Mouse (Mus musculus): ENCODE results near the gene Bhlha9. TPM values are rescaled to one million over a fixed set of nuclear protein-coding genes. Genes with fewer than 3 reads are reported as not detected.

Gene Bhlha9
- 18.9 and 22.9 TPM in 2 replicates for polyA plus RNA-seq (2016; fragmentation: Nextera tagmentation; extraction: Ambion mirVana)

- 54% methylated on average over 15 of the region's 15 CpGs for WGBS
- Histone ChIP-seq H3K27ac (peak within 1 kb of the TSS; percentile 54; the same call in 1 of the 2 replicates), H3K9me3 (replicated peaks) (no peaks in the 10 kb centered on the region), H3K36me3 (no peaks in the 10 kb centered on the region), H3K4me3 (peak within 1 kb of the TSS; percentile 56), H3K4me1 (peaks cover 17% of the 10 kb centered on the region), H3K27me3 (ENCODE audit: low read depth, poor library complexity, severe bottlenecking) (peaks cover 94% of the 10 kb centered on the region)
- peak; percentile 51 for DNase-seq (ENCODE audit: low spot score)
These were observed at the start of gene Bhlha9 for GRCm38 (mm10) chr11:76671871-76672475. Gene Bhlha9, plus strand, starts transcription at chr11:76672470.

- Histone ChIP-seq H3K36me3 (no peaks in the 10 kb centered on the region), H3K4me3 (peak overlapping the region; percentile 86), H3K4me1 (peaks cover 47% of the 10 kb centered on the region), H3K27me3 (ENCODE audit: low read depth, poor library complexity, severe bottlenecking) (peaks cover 55% of the 10 kb centered on the region), H3K27ac (peak overlapping the region; percentile 92), H3K9me3 (replicated peaks) (no peaks in the 10 kb centered on the region)
- DNase-seq (ENCODE audit: low spot score): peak; percentile 76
- under 1% methylated on average over 66 of the region's 66 CpGs for WGBS
These were observed 49.6 kb upstream of the Bhlha9 start for GRCm38 (mm10) chr11:76622566-76623205.

- Histone ChIP-seq H3K9me3 (replicated peaks) (no peaks in the 10 kb centered on the region), H3K27me3 (ENCODE audit: low read depth, poor library complexity, severe bottlenecking) (peaks cover 55% of the 10 kb centered on the region), H3K36me3 (no peaks in the 10 kb centered on the region), H3K4me1 (peaks cover 47% of the 10 kb centered on the region), H3K27ac (peak overlapping the region; percentile 92), H3K4me3 (peak overlapping the region; percentile 86)
- WGBS: under 1% methylated on average over 72 of the region's 72 CpGs
- DNase-seq (ENCODE audit: low spot score): peak; percentile 80
These were observed 48.9 kb upstream of the Bhlha9 start for GRCm38 (mm10) chr11:76623206-76623961.

- peaks cover 47% of the 10 kb centered on the region for H3K4me1 ChIP-seq
- peak overlapping the region; percentile 92; the same call in 1 of the 2 replicates for H3K27ac ChIP-seq
- no peaks in the 10 kb centered on the region for H3K9me3 ChIP-seq (replicated peaks)
- no peaks in the 10 kb centered on the region for H3K36me3 ChIP-seq
- peak overlapping the region; percentile 86 for H3K4me3 ChIP-seq
- H3K27me3 ChIP-seq (ENCODE audit: low read depth, poor library complexity, severe bottlenecking): peaks cover 51% of the 10 kb centered on the region
- 50% methylated on average over 10 of the region's 10 CpGs for WGBS
- no peak for DNase-seq (ENCODE audit: low spot score)
These were observed 48.2 kb upstream of the Bhlha9 start for GRCm38 (mm10) chr11:76624071-76624470.

GRCm38 (mm10) chr11:76624881-76625280, 47.4 kb upstream of the Bhlha9 start:
- Histone ChIP-seq H3K9me3 (replicated peaks) (no peaks in the 10 kb centered on the region), H3K36me3 (no peaks in the 10 kb centered on the region), H3K27me3 (ENCODE audit: low read depth, poor library complexity, severe bottlenecking) (peaks cover 44% of the 10 kb centered on the region), H3K4me1 (peaks cover 47% of the 10 kb centered on the region), H3K27ac (no peak overlapping the region), H3K4me3 (no peak overlapping the region)
- no peak for DNase-seq (ENCODE audit: low spot score)
- WGBS: 79% methylated on average over 3 of the region's 3 CpGs

- Histone ChIP-seq H3K36me3 (no peaks in the 10 kb centered on the region), H3K4me3 (no peak overlapping the region), H3K9me3 (replicated peaks) (no peaks in the 10 kb centered on the region), H3K4me1 (peaks cover 15% of the 10 kb centered on the region), H3K27ac (no peak overlapping the region), H3K27me3 (ENCODE audit: low read depth, poor library complexity, severe bottlenecking) (peaks cover 12% of the 10 kb centered on the region)
- 77% methylated on average over 5 of the region's 5 CpGs for WGBS
- no peak for DNase-seq (ENCODE audit: low spot score)
These were observed 43.7 kb upstream of the Bhlha9 start for GRCm38 (mm10) chr11:76628613-76629012.

GRCm38 (mm10) chr11:76630023-76630422, 42.2 kb upstream of the Bhlha9 start:
- Histone ChIP-seq H3K9me3 (replicated peaks) (no peaks in the 10 kb centered on the region), H3K36me3 (no peaks in the 10 kb centered on the region), H3K4me3 (no peak overlapping the region), H3K4me1 (peaks cover 6% of the 10 kb centered on the region), H3K27ac (0 out of 2 replicates have a peak overlapping the region, but pooled peaks have one; percentile 14), H3K27me3 (ENCODE audit: low read depth, poor library complexity, severe bottlenecking) (no peaks in the 10 kb centered on the region)
- WGBS: 54% methylated on average over 2 of the region's 2 CpGs
- DNase-seq (ENCODE audit: low spot score): no peak

GRCm38 (mm10) chr11:76630487-76630886, 41.8 kb upstream of the Bhlha9 start:
- Histone ChIP-seq H3K4me1 (peaks cover 6% of the 10 kb centered on the region), H3K36me3 (no peaks in the 10 kb centered on the region), H3K27ac (no peak overlapping the region), H3K4me3 (no peak overlapping the region), H3K27me3 (ENCODE audit: low read depth, poor library complexity, severe bottlenecking) (no peaks in the 10 kb centered on the region), H3K9me3 (replicated peaks) (no peaks in the 10 kb centered on the region)
- DNase-seq (ENCODE audit: low spot score): no peak
- 87% methylated on average over 5 of the region's 5 CpGs for WGBS

- Histone ChIP-seq H3K27ac (no peak overlapping the region), H3K36me3 (no peaks in the 10 kb centered on the region), H3K27me3 (ENCODE audit: low read depth, poor library complexity, severe bottlenecking) (no peaks in the 10 kb centered on the region), H3K4me1 (peaks cover 4% of the 10 kb centered on the region; the same call in 1 of the 2 replicates), H3K9me3 (replicated peaks) (no peaks in the 10 kb centered on the region), H3K4me3 (no peak overlapping the region)
- no peak for DNase-seq (ENCODE audit: low spot score)
- 84% methylated on average over 17 of the region's 17 CpGs for WGBS
These were observed 32.8 kb upstream of the Bhlha9 start for GRCm38 (mm10) chr11:76639269-76639985.

- no peak overlapping the region for H3K4me3 ChIP-seq
- no peaks in the 10 kb centered on the region for H3K36me3 ChIP-seq
- no peak for DNase-seq (ENCODE audit: low spot score)
- 83% methylated on average over 4 of the region's 4 CpGs for WGBS
- no peaks in the 10 kb centered on the region for H3K27me3 ChIP-seq (ENCODE audit: low read depth, poor library complexity, severe bottlenecking)
- no peak overlapping the region for H3K27ac ChIP-seq
- no peaks in the 10 kb centered on the region for H3K9me3 ChIP-seq (replicated peaks)
- H3K4me1 ChIP-seq: peaks cover 12% of the 10 kb centered on the region
These were observed 32.0 kb upstream of the Bhlha9 start for GRCm38 (mm10) chr11:76640231-76640630.

GRCm38 (mm10) chr11:76644257-76644656, 28.0 kb upstream of the Bhlha9 start:
- Histone ChIP-seq H3K9me3 (replicated peaks) (no peaks in the 10 kb centered on the region), H3K4me1 (peaks cover 38% of the 10 kb centered on the region), H3K4me3 (no peak overlapping the region), H3K36me3 (no peaks in the 10 kb centered on the region), H3K27me3 (ENCODE audit: low read depth, poor library complexity, severe bottlenecking) (no peaks in the 10 kb centered on the region), H3K27ac (no peak overlapping the region)
- 73% methylated on average over 6 of the region's 6 CpGs for WGBS
- no peak for DNase-seq (ENCODE audit: low spot score)

- no peaks in the 10 kb centered on the region for H3K36me3 ChIP-seq
- peaks cover 38% of the 10 kb centered on the region for H3K4me1 ChIP-seq
- DNase-seq (ENCODE audit: low spot score): no peak
- no peak overlapping the region for H3K4me3 ChIP-seq
- H3K27me3 ChIP-seq (ENCODE audit: low read depth, poor library complexity, severe bottlenecking): no peaks in the 10 kb centered on the region
- WGBS: 67% methylated on average over 9 of the region's 9 CpGs
- H3K9me3 ChIP-seq (replicated peaks): no peaks in the 10 kb centered on the region
- no peak overlapping the region for H3K27ac ChIP-seq
These were observed 27.2 kb upstream of the Bhlha9 start for GRCm38 (mm10) chr11:76645036-76645435.

All from limb, embryonic 10.5 days (tissue).